Mouse (Mus musculus): ENCODE measurements around the gene Atp5k. TPM values are rescaled to one million over a fixed set of nuclear protein-coding genes. Genes with fewer than 3 reads are reported as not detected.
A peak's percentile ranks its signal among the peaks of the same experiment; 100 is the strongest.

Atp5k gene
- 100 to 1,000 TPM; 119 to 263 (median 190) TPM for total RNA-seq (2022)

GRCm38 (mm10) chr5:108433804-108434587, at the start of gene Atp5k:
Atp5k (minus strand) TSS chr5:108434448.
- peak; percentile 91 to 96 for DNase-seq (ENCODE audit: low spot score in 2 of 2)

GRCm38 (mm10) chr5:108483006-108483405, 48.8 kb upstream of the Atp5k start:
- no peak for DNase-seq (ENCODE audit: low spot score in 2 of 2)

- DNase-seq (ENCODE audit: low spot score in 2 of 2): no peak
Observed at GRCm38 (mm10) chr5:108475977-108476376, 41.7 kb upstream of the Atp5k start.

DNA sequence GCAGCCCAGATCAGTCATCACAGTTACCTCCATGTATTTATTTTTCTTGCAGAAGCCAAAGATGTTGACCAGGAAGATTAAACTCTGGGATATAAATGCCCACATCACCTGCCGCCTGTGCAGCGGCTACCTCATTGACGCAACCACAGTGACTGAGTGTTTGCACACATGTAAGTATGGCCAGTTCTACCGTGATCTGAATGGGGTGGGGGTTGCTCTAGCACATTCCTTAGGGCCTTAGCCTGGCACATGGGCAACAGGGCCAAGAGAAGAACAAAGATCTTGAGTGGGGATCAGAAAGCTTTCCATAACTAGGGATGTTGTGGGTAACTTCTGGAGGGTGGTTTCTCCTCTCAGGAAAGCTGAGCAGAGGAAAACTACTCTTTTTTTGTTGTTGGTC, 39.5 kb upstream of the Atp5k start:
- DNase-seq (ENCODE audit: low spot score in 2 of 2): no peak

GRCm38 (mm10) chr5:108469617-108470016, 35.4 kb upstream of the Atp5k start:
- DNase-seq (ENCODE audit: low spot score in 2 of 2): no peak

DNA sequence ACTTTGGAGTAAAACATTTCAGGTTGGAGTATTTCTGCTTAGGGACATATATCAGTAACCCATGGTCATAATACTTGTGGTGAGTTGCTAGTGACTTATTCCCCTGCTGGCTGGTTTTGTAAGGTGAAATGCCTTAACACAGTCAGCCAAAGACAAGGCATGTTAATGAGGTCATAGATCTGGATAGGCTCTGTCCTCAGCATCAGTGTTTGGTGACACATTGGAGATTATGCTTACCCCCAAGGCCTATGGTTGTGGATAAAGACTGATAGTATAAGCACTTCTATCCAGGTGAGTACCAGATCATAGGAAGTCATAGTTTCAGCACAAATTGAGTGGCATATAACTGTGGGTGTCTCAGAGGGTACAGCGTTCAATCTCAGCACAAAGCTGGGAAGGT, 32.4 kb upstream of the Atp5k start:
- DNase-seq (ENCODE audit: low spot score in 2 of 2): no peak

GRCm38 (mm10) chr5:108465131-108465891, 31.1 kb upstream of the Atp5k start:
- DNase-seq (ENCODE audit: low spot score in 2 of 2): no peak

- DNase-seq (ENCODE audit: low spot score in 2 of 2): no peak
Observed at GRCm38 (mm10) chr5:108462446-108462845, 28.2 kb upstream of the Atp5k start.

GRCm38 (mm10) chr5:108461082-108462065, 27.1 kb upstream of the Atp5k start, which contains the start of gene Pcgf3:
Pcgf3 (plus strand) TSS chr5:108461232.
- DNase-seq (ENCODE audit: low spot score in 2 of 2): peak; percentile 95 to 97

DNA sequence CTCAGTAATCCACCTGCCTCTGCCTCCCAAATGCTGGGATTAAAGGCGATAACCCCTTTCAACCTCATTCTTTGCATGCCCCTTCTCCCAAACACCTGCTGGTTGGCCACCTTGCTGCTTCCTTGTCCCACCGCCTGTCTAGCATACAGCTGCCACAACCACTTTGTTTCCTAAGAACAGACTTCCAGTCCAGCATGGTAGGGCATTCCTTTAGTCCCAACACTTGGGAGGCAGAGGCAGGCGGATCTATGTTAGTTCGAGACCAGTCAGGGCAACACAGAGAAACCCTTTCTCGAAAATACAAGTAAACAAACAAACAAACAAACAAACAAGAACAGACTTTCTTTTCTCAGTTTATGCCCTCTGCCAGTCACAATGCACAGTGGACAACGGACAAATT, 26.2 kb upstream of the Atp5k start:
- DNase-seq (ENCODE audit: low spot score in 2 of 2): no peak

DNA sequence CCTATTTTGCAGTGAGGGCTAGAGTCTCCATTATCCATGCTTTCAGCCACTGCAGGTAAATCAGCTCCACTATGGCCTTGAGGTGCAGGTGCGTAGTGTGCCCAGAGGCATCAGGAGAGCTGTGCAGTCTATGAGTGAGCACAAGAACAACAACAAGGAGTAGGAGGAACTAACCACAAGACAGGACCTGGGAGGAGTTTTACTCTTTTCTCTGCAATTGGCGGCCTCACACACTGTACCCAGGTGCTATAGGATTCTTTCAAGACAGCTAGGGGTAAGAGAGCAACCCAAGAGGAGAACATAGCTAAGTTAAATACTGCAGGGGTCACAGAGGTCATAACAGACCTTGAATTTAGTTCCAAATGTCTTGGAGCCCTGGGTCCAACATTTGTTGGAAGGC, 24.5 kb upstream of the Atp5k start:
- no peak for DNase-seq (ENCODE audit: low spot score in 2 of 2)

DNA sequence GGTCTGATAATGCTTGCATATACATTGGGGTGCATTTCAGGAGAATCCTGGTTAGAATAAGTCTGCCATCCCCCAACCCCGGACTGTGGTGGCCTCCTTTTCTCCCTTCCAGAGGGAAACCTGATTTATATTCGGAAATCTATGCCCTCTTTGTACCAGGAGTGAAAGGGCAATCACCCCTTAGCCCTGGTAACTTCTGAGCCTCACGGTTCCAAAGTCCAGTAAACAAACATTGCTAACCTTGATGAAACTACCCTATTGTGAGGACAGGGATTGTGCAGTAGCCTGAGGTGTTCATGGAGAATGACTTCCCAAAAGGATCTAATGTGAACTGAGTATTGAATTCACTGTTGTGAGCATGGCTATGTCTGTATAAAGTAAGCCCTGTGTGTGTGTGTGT, 19.8 kb upstream of the Atp5k start:
- DNase-seq (ENCODE audit: low spot score in 2 of 2): no peak

DNA sequence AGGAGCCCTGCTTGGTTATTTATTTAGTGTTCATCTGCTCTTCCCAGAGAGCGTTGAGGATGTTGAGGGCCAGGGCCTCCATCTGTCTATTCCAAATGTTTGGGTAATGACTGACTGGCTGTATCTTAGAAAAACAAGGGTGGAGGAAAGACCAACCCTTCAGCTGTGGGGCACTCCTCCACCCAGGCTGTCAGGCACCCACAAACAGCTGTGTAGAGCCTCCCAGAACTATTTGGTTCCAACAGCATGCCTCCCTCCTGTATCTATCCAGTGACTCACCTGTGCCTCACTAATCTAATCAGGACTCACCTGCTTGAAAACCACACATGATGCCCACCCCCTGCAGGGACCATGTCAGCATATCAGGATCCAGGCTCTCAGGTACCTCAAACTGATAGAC, 18.2 kb upstream of the Atp5k start:
- DNase-seq (ENCODE audit: low spot score in 2 of 2): no peak

- no peak for DNase-seq (ENCODE audit: low spot score in 2 of 2)
Observed at GRCm38 (mm10) chr5:108451611-108452010, 17.4 kb upstream of the Atp5k start.

- no peak for DNase-seq (ENCODE audit: low spot score in 2 of 2)
Observed at GRCm38 (mm10) chr5:108450837-108451540, 16.7 kb upstream of the Atp5k start.

- DNase-seq (ENCODE audit: low spot score in 2 of 2): no peak
Observed at GRCm38 (mm10) chr5:108448785-108449668, 14.8 kb upstream of the Atp5k start, which contains the start of gene Mfsd7a. Mfsd7a (minus strand) TSS chr5:108448891.

DNA sequence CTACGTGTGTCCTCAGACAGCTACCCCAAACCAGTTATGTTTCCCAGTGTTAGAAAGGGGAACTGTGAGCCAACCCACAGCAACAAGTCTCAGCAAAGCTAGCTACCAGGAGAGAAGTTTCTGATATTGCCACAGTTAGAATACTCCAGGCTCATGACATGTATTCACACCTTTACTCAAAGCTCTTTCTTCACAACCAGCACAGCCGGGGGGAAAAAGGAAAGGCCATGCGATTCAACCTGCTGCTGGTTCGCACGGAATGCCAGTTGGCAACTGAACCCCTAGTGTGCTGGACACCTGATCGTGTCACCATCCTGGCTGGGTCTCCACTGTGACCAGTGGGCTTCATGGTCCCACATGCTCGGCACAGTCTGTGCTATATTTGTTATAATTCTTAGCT, 13.6 kb upstream of the Atp5k start:
- DNase-seq (ENCODE audit: low spot score in 2 of 2): no peak

- no peak for DNase-seq (ENCODE audit: low spot score in 2 of 2)
Observed at GRCm38 (mm10) chr5:108446973-108447372, 12.7 kb upstream of the Atp5k start.

DNA sequence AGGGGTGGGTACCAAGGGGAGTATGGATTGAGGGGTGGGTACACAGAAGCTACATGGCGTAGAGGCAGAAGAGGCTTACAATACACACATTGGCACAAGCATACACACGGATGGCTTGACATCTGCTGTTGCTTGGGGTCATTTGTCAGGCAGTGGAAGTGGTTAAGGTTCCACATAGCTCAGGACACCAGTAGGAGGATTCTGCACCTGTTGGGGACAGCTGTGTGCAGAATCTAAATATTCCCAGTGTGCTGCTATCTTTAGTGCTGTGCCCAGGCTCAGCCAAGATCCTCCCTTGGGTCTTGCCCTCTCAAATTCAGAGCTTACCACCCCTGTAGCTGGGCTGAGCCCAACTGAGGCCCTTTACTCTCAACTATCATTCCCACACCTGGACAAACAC, 1.9 kb upstream of the Atp5k start:
- DNase-seq (ENCODE audit: low spot score in 2 of 2): no peak

DNA sequence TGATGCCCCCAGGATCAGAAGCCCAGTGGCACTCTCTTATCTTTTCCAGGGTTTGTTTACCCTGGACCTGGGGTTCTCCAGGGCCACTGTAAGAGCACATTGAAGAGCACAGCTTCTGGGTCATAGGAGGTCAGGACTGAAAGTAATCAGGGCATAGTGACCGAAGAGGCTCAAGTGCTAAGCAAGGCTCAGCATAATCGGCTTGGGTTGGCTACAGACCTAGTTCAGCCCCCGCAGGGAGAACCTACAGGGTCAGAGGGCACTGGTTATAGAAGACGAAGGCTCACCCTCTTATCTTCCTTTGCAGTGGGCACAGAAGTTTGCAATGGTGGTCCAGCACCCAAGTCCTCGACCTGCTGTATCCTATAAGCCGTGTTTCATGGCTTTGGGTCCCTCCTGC, 3.1 kb downstream of the Atp5k start:
- no peak for DNase-seq (ENCODE audit: low spot score in 2 of 2)

All from layer of hippocampus, adult 8-10 months (tissue).